Mouse (Mus musculus): ENCODE measurements at regions not wholly inside any gene's neighbourhood (a gene's known extent, or its start where the extent isn't known, plus 50 kb on each side); places are given as distances from the start of the nearest gene placed in this dataset.

DNA sequence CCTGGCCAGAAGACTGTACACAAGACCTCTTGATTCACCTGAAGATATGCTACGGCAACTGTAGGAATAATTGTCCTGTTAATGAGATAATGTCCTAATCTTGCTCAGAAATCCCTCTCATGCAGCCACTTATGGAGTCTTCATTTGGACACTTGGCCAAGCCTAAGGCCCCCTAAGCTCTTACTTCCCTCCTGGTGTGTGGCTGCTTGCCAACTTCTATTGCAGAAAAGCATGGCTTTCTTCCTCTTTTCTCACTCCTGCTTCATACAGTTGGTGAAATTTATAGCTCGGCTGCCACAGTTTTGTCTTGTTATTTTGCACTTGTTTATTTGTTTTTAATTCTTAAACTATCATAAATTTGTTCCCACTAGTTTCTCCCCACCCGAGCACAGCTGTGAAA, 488.4 kb downstream of the Plekhb2 start:
- TF ChIP-seq CTCF (IDR thresholded peaks at IDR 0.05; ENCODE audit: borderline replicate concordance, insufficient read depth, low read length) (no peak), POLR2A (IDR thresholded peaks at IDR 0.05; ENCODE audit: low read depth, low read length) (no peak)

All from embryonic fibroblast, embryonic 13.5 days (primary cell).